Mouse (Mus musculus) midbrain, embryonic 16.5 days (tissue): ENCODE measurements around the gene Syngr3. TPM values are rescaled to one million over a fixed set of nuclear protein-coding genes. Genes with fewer than 3 reads are reported as not detected.

Source experiments
- ATAC-seq: fragments of 200-750 bp; cut with Nextera tagmentation; 2 replicates; pipeline ENCODE4 v1.8.0; 2017; ENCODE audit warnings: moderate TSS enrichment
- H3K27ac ChIP-seq: fragments of 300-500 bp; sonication (generic); 2 replicates; pipeline ENCODE4 v1.5.1; 2014; ENCODE audit warnings: mild to moderate bottlenecking, low read length, mixed read lengths
- H3K27me3 ChIP-seq: fragments of 300-500 bp; sonication (generic); 2 replicates; pipeline ENCODE4 v1.6.1; 2014; ENCODE audit warnings: low read depth, low read length, mixed read lengths; ENCODE audit not compliant: control insufficient read depth, insufficient read depth
- H3K36me3 ChIP-seq: fragments of 300-500 bp; sonication (generic); 2 replicates; pipeline ENCODE4 v1.6.1; 2014; ENCODE audit warnings: mild to moderate bottlenecking, low read length, moderate library complexity, mixed read lengths; ENCODE audit not compliant: control insufficient read depth, insufficient read depth
- H3K4me1 ChIP-seq: fragments of 300-500 bp; sonication (generic); 2 replicates; pipeline ENCODE4 v1.6.1; 2014; ENCODE audit warnings: mild to moderate bottlenecking, low read length, mixed read lengths; ENCODE audit not compliant: control insufficient read depth, insufficient read depth
- H3K4me2 ChIP-seq: fragments of 300-500 bp; sonication (generic); 2 replicates; pipeline ENCODE4 v1.6.1; 2014; ENCODE audit warnings: mild to moderate bottlenecking, low read length, mixed read lengths
- H3K4me3 ChIP-seq: fragments of 300-500 bp; sonication (generic); 2 replicates; pipeline ENCODE4 v1.5.1; 2014; ENCODE audit warnings: low read depth, mild to moderate bottlenecking, low read length, moderate library complexity, mixed read lengths
- H3K9ac ChIP-seq: fragments of 300-500 bp; sonication (generic); 2 replicates; pipeline ENCODE4 v1.6.1; 2014; ENCODE audit warnings: low read depth, low read length, mixed read lengths
- H3K9me3 ChIP-seq: fragments of 300-500 bp; sonication (generic); replicated peaks from 2 replicates; pipeline ENCODE4 v1.6.1; 2014; ENCODE audit warnings: mild to moderate bottlenecking, low read length, mixed read lengths; ENCODE audit not compliant: control insufficient read depth, poor library complexity, severe bottlenecking
- WGBS: fragments of 180-500 bp; shearing (Covaris S2); extraction: QIAGEN DNeasy Blood & Tissue Kit; methylation state at CpG from one replicate; pipeline ENCODE4 v1.1.7; 2014; 5-methylcytosine and 5-hydroxymethylcytosine counted together
- polyA plus RNA-seq: library from polyadenylated mRNA; unstranded; fragments of >200 nt; fragmentation: Nextera tagmentation; extraction: Ambion mirVana; gene quantifications from 2 replicates; pipeline ENCODE4 v1.2.1, GENCODE M21; 2015

Syngr3 gene
- 266 and 303 TPM in 2 replicates for polyA plus RNA-seq

DNA sequence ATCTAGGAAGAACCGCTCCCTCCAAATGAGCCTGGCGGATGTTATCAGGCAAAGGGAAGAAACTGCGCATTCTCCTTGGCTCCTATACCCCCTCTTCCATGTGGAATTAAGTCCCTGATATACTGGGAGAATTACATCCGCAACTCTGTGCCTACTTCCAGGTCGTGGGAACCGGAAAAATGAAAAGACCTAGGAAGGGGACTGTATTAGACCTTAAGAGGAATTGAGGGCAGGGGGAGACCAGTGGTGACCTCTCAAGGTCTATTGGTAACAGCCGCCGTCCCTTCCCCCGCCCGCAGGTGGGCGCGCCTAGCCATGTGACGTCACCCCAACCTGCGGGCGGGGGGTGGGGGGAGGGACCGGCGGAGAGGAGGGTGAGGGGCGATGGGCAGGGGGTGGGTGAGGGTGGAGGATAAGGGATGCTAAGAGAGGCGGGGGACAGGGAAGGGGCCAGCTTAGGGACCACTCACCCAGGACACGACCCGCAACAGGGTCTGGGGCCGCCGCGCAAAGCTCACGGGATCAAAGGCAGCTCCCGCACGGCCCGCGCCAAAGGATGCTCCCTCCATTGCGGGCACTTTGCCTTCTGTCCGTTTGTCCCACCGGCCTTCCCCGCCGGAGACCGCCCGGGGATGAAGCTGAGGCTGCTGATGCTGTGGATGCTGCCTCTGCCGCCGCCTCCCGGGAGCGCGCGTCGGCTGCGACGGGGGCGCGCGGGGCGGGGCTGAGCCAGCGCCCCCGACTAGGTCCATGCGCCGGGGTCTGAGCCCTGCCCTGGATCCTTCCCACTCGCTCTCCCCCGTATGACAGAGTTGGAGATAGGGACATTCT, at the start of gene Syngr3:
TSS of gene Syngr3 (minus strand) at position 705 of the 831 bp plus-strand sequence.
- Histone ChIP-seq H3K4me1 (peaks cover 32% of the 10 kb centered on the region), H3K9ac (peak within 1 kb of the TSS; percentile 97), H3K36me3 (0 out of 2 replicates have a peak, but pooled peaks cover 4% of the 10 kb centered on the region), H3K4me2 (peak within 1 kb of the TSS; percentile 64), H3K9me3 (no peaks in the 10 kb centered on the region), H3K27ac (peak within 1 kb of the TSS; percentile 94), H3K4me3 (peak within 1 kb of the TSS; percentile 78), H3K27me3 (no peaks in the 10 kb centered on the region)
- ATAC-seq, result peak; percentile 74
- WGBS, result under 1% methylated on average over 46 of the region's 55 CpGs

DNA sequence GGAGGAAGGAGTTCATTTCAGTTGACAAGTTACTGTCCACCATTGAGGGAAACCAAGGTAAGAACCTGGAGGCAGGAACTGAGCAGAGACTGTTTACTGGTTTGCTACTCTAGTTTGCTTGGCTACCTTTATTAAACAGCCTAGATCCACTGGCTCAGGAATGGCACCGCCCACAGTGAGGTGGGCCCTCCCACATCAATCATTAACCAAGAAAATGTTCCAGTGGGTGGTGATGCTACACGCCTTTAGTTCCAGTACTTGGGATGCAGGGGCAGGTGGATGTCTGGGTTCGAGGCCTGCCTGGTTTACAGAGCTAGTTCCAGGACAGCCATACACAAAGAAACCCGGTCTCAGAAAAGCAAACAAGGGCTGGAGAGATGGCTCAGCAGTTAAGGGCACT, 48.5 kb upstream of the Syngr3 start:
- Histone ChIP-seq H3K27ac (no peak overlapping the region), H3K4me3 (no peak overlapping the region), H3K4me2 (no peak overlapping the region), H3K27me3 (no peaks in the 10 kb centered on the region), H3K36me3 (no peaks in the 10 kb centered on the region; the same call in none of the 2 replicates), H3K9me3 (no peaks in the 10 kb centered on the region), H3K4me1 (peaks cover 9% of the 10 kb centered on the region; the same call in 1 of the 2 replicates), H3K9ac (no peak overlapping the region)
- 83% methylated on average over 4 of the region's 4 CpGs for WGBS
- no peak for ATAC-seq

DNA sequence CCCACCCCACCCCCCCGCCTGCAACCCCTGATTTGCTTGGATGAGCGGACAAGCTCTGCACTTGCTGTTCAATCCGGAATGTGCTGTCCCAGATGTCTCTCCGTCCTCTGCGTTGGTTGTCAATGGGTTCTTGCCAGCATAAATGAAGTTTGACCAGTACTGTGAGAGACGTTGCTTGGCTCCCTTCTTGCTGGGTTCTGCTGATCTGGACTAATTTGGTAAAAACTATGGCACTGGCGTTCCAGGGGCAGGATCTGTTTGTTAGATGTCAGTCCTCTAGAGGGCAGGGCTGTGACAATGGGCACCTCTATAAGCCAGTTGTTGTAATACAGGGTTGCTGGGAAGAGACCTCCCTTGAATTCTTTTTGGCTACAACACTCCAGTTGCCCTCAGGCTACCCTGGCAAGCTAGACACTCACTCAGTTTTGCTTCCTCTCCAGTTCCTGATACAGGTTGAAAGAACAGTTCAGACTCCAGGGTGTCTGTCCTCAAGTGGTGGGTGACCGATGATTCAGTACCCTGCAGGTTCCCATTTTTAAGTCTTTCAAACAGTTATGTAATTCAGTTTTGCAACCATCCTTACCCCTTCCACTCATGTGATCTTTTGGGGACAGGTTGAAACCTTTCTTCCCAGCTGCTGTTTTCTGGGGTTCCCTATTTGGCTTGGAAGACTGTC, 47.5 kb upstream of the Syngr3 start:
- WGBS, result 26% methylated on average over 8 of the region's 8 CpGs
- no peaks in the 10 kb centered on the region; the same call in none of the 2 replicates for H3K36me3 ChIP-seq
- H3K27me3 ChIP-seq, result no peaks in the 10 kb centered on the region

DNA sequence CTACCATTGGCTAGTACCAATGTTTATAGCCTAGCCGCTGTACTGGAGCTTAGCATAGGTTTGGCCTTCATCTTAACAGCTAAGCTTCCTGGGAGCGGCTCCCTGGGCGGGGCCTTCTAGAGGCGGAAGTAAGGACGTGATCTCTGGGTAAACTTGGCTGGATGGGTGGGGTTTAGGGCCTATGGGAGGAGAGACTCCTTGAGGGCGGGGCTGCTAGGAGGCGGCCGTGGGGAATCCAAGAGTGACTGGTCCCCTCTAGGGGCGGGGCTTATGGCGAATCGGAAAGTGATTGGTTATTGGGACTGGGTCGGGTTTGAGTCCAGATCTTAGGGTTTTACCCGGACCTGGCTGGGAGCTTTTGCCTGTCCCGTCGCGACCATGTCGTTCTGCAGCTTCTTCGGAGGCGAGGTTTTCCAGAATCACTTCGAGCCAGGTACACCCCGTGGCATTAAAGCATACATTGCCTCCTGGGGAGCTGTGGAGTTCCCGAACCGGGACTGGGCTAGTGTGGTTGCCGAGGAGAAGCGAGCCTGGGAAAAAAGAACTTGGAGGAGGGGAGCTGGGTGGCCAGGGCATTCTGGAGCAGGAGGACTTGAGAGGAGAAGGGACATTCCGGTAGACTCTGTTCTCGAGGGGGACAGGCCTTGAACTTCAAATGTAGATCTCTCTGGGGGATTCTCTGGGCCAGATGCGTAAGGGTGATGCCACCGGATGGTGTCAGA, 46.7 kb upstream of the Syngr3 start, which contains the start of gene Msrb1:
TSS of gene Msrb1 (plus strand) at position 313 of the 722 bp plus-strand sequence.
- Histone ChIP-seq H3K9me3 (no peaks in the 10 kb centered on the region), H3K9ac (peak within 1 kb of the TSS; percentile 57), H3K4me3 (peak within 1 kb of the TSS; percentile 60), H3K4me2 (peak within 1 kb of the TSS; percentile 94), H3K4me1 (peaks cover 9% of the 10 kb centered on the region; the same call in 1 of the 2 replicates), H3K36me3 (no peaks in the 10 kb centered on the region), H3K27ac (peak within 1 kb of the TSS; percentile 35), H3K27me3 (no peaks in the 10 kb centered on the region)
- WGBS, result under 1% methylated on average over 29 of the region's 29 CpGs
- peak; percentile 93 for ATAC-seq

More for the DNA sequence above, 47.5 kb upstream of the Syngr3 start:
- Histone ChIP-seq H3K4me1 (peaks cover 9% of the 10 kb centered on the region; the same call in 1 of the 2 replicates), H3K9ac (no peak overlapping the region; the same call in 1 of the 2 replicates), H3K4me3 (peak overlapping the region; percentile 60), H3K9me3 (no peaks in the 10 kb centered on the region), H3K4me2 (peak overlapping the region; percentile 94), H3K27ac (no peak overlapping the region)
- ATAC-seq, result 0 out of 2 replicates have a peak, but pooled peaks have one; percentile 20

DNA sequence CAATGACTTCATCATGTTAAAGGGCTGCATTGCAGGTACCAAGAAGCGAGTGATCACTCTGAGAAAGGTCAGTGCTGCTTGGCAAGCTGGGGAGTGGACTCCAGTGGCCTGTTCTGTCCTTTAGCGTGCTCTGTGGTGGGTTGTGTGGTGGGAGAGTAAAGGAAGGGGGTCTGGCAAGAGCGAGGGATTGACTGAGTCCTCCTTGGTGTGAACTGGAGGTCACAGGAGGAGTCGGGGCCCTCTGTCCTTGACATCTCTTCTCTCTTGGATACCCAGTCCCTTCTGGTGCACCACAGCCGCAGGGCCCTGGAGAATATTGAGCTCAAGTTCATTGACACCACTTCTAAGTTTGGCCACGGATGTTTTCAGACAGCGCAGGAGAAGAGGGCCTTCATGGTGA, 45.7 kb upstream of the Syngr3 start:
- WGBS, result 87% methylated on average over 7 of the region's 7 CpGs
- ATAC-seq, result no peak
- Histone ChIP-seq H3K4me1 (peaks cover 9% of the 10 kb centered on the region; the same call in 1 of the 2 replicates), H3K4me3 (no peak overlapping the region), H3K27ac (no peak overlapping the region), H3K36me3 (no peaks in the 10 kb centered on the region), H3K9me3 (no peaks in the 10 kb centered on the region), H3K27me3 (no peaks in the 10 kb centered on the region), H3K9ac (no peak overlapping the region), H3K4me2 (peak overlapping the region; percentile 94; the same call in 1 of the 2 replicates)

DNA sequence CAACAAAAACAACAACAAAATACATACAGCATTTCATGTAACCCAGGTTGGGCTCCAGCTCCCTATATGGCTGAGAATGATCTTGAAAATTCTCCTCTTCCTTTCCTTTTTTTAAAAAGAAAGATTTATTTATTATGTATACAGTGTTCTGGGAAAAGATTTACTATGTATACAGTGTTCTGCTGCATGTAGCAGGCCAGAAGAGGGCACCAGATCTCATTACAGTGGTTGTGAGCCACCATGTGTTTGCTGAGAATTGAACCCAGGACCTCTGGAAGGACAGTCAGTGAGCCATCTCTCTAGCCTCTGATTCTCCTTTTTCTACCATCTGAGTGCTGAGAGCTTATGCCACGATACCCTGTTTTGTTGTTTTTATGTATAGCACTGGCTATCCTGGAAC, 44.8 kb upstream of the Syngr3 start:
- no peak for ATAC-seq
- WGBS, result 90% methylated on average over 1 of the region's 1 CpGs
- Histone ChIP-seq H3K4me3 (no peak overlapping the region), H3K9ac (no peak overlapping the region), H3K27ac (no peak overlapping the region), H3K27me3 (no peaks in the 10 kb centered on the region), H3K9me3 (no peaks in the 10 kb centered on the region), H3K4me2 (no peak overlapping the region), H3K36me3 (no peaks in the 10 kb centered on the region), H3K4me1 (peaks cover 9% of the 10 kb centered on the region; the same call in 1 of the 2 replicates)

DNA sequence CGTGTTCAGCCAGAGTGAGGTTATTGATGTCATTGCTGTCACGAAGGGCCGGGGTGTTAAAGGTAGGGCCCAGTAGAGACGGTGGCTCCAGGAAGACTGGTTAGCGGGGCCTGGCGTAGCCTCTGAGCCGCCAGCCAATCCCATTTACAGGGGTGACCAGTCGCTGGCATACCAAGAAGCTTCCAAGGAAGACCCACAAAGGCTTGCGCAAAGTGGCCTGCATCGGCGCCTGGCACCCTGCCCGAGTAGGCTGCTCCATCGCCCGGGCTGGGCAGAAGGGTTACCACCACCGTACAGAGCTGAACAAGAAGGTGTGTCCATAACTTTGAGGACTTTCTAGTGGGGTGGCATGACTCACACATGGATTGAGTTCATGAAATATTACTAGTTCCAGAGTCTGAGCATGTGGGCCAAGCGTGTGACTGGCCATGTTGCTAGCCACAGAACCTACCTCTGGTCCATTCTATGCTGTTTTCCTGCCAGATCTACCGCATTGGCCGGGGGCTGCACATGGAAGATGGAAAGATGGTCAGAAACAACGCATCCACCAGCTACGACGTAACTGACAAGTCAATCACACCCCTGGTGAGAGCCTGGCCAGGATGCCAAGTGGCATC, 43.8 kb upstream of the Syngr3 start:
- H3K27me3 ChIP-seq, result no peaks in the 10 kb centered on the region
- H3K9ac ChIP-seq, result peak overlapping the region; percentile 22; the same call in 1 of the 2 replicates
- peaks cover 9% of the 10 kb centered on the region; the same call in 1 of the 2 replicates for H3K4me1 ChIP-seq
- H3K9me3 ChIP-seq, result no peaks in the 10 kb centered on the region
- H3K27ac ChIP-seq, result no peak overlapping the region
- no peak for ATAC-seq
- 91% methylated on average over 21 of the region's 21 CpGs for WGBS
- H3K4me2 ChIP-seq, result no peak overlapping the region
- no peak overlapping the region for H3K4me3 ChIP-seq
- H3K36me3 ChIP-seq, result no peaks in the 10 kb centered on the region
